Mouse (Mus musculus): ENCODE measurements around the gene Hsp90ab1.
A peak's percentile ranks its signal among the peaks of the same experiment; 100 is the strongest.

Gene Hsp90ab1

DNA sequence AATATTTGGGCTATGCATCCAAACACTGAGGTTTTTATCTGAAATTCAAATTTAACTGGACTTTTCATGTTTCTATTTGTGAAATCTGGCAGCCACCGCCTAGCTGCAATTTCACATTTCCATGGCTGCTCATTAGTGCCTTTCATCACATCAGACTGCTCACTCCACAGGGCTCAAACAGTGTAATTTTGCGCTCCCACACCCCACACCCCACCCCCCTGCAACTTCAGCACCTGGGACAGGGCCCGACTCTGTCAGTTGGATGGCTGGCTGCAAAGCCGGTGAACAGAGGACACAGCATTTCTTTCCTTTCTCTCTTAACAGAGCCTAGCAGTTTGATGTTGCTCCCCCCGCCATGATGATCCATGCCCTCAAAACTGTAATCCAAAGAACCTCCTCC lies 36.8 kb downstream of the Hsp90ab1 start:
- no peak for DNase-seq

DNA sequence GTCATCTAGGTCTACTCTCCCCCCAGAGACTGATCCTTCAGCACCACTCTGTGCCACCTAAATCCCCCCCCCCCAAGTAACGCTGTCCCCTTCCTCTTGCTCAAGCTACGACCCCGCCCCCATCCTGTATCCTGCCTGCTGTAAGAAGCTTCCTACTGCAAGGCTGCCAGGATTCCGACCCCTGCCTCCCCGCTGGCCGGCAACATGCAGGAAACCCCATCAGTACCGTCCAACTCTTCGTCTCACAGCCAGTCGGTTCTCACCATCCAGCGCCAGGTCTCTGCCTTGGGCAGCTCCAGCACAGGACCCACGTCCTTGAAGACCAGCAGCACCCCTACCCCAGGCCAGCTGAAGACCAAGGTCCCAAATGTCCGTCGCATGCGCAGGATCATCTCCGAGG lies 40.2 kb downstream of the Hsp90ab1 start:
- peak; percentile 50 for DNase-seq

DNA sequence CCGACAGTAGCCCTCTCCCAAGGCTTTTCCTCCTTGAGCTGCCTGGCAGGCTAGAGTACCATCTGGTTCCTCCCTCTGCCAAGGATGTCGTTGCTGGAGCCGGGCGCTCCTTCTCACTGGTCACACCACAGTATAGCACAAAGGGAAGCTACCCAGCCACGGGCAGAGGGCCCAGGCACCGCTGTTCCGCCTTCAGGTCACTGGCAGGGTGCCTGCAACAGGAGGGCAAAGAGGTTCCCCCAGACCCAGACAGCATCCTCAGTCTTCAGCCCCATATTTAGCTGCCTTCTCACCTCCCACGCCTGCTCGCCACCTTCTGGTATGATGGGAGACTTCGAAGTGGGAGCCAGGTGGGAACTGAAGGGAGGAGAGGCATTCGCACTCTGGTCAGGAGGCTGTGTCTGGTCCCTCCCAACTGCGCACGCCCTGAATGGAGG lies 42.7 kb downstream of the Hsp90ab1 start:
- DNase-seq: peak; percentile 95

DNA sequence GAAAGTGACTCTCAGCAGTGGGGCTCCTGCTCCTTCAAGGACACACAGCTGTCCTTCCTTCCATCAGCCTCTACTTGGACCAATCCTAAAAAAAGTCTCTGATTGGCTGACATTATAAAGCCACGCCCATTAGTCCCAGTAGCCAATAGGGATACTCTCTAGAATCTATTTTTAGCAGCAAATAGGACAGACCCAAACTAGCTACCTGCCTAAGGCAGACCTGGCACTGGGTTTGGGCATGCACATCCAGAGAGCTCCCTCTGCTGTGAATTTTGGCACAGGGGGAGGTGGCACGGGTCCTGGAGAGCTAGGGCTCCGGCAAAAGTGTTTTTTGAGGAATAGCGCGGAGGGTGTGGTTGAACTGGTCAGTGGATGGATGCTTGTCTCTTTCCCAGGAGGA lies 46.5 kb downstream of the Hsp90ab1 start:
- peak; percentile 78 for DNase-seq

DNA sequence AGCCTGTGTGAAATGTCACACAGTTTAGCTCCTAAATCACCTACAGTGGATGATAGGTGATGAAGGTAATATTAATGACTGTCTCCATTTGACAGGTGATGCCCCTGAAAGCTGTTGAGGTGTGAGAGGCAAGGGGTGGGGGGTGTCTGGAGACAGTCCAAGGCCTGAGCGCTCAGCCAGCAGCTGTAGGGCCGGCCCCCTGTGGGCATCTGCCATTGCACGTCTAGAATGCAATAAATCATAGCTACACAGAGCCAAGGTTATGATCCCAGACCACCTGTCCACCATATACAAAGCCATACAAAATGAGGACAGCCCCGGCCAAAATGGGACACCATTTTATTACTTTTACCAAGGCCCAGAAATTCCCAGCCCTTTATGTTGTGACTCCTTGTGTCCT lies 48.1 kb downstream of the Hsp90ab1 start:
- DNase-seq: peak; percentile 69

DNA sequence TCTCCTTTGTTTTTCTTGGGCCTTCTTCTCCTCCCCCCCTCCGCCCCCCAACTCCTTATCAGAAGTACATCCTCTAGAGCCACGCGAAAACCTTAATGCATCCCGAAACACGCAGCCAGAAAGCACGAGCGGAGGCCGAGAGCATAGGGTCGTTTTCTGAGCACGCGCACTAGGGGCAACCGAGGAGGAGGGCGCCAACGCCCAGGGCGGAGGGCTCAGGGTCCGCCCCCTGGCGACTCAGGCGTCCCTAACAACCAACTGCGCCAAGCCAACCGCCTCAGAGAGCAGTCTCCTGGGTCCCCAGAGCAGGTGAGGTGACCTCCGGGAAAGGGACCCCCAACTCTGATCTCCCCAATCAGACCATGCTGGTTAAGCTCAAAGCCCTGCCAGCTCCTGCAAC lies 49.8 kb downstream of the Hsp90ab1 start, which contains the start of gene Tcte1:
TSS of gene Tcte1 (plus strand) at position 172 of the 400 bp plus-strand sequence.
- DNase-seq: no peak

DNA sequence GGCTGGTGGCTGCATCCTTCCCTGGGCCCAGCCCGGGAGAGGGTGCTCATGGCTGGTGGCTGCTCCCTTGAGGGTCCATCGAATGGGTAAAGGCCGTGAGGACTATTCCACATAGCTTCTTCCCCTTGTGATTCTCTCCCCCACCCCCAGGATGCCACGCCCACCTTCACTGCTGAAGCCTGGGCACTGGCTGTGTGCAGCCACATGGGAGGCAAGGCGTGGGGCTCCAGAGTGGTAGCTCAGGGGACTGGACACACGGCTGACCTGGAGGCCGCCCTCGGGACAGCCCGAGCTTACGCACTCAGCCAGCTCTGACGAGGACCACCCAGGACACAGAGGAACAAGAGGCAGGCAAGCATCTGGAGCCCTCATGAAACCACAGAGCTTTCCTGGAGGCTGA lies 52.9 kb downstream of the Hsp90ab1 start:
- peak; percentile 69 for DNase-seq

DNA sequence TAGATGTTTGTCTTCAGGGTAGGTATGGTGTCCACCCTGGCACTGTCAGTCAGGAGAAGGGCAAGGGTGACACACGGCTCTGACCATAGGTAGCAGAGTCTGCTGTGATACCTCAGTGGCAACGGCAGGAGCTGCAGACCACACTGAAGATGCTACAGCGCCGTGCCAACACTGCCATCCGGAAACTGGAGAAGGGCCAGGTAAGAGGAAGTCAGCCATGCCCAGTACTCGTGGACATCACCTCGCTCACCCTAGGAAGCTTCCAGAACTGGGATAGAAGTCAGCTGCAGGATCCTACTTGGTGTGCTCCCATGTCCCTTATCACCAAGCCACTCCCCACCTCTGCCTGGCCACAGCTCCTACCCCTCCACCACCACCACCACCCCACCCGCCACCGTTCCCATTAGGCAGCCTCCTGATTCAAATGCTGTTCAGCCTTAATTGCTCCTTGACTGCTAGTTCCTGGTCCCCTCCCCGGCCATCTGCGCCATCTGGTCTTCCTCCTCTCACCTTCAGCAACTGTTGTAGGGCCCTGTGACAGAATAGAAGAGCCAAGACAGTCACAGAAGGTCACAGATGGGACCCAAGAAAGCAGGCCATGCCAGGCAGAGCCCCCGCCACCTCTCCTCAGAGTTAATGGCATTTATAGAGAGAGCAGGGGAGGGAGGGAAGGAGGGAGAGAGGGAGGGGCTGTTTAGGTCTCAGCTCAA lies 54.1 kb downstream of the Hsp90ab1 start:
- DNase-seq: peak; percentile 96

Data from cerebellum, adult 9-11 months (tissue).